8 mouse cellular contexts compared by ENCODE assay signal in the genomic region with DNA sequence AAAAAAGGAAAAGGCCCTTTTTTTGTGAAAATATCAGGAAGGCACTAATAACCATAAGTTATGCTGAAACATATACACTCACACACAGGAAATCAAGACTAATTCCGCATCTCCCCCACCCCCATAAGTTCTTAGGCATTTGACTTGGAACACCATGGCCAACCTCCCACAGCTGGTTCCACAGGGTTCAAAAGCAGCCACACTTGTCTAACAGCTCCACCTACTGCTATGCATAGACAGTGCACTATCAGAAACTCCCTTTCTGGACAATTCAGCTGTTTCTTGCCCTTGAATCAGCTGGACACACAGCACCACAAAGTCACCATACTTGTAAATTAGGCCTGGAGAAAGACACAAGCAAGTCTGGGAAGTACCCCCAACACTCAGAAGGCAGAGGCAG. TPM values are rescaled to one million over a fixed set of nuclear protein-coding genes. Genes with fewer than 3 reads are reported as not detected.
DNase-seq lines count a peak whose midpoint lies in the region; ATAC-seq and TF ChIP-seq lines count a peak whose summit lies in the region.

No protein-coding gene starts in this region.

- H3K36me3 ChIP-seq in embryonic facial prominence, embryonic 10.5 days (replicated peaks), result peaks cover 94% of the 10 kb centered on the region

- TF ChIP-seq CTCF in lung, adult 2 months (IDR thresholded peaks at IDR 0.05; ENCODE audit: insufficient read depth, low read length), result peak; percentile 30; the same call in 1 of the 2 replicates

- 81% methylated on average over 1 of the region's 1 CpGs for WGBS in lung, adult 2 months
- 73% methylated on average over 1 of the region's 1 CpGs for WGBS in embryonic facial prominence, embryonic 10.5 days

- H3K27me3 ChIP-seq in embryonic facial prominence, embryonic 10.5 days (replicated peaks; ENCODE audit: low read depth, poor library complexity, severe bottlenecking), result no peaks in the 10 kb centered on the region

- TF ChIP-seq POLR2A in lung, adult 2 months (IDR thresholded peaks at IDR 0.05; ENCODE audit: borderline replicate concordance, extremely low read depth, low read depth, low read length), result no peak

- peak; percentile 67 for ATAC-seq in megakaryocyte-erythroid progenitor cell, adult 5-6 weeks (replicated peaks; ENCODE audit: low FRiP score, low TSS enrichment, poor library complexity, severe bottlenecking)

- intact Hi-C loops in left cerebral cortex, postnatal 14 days (cut with DNase I), result no loop called here

- H3K4me3 ChIP-seq in lung, adult 2 months (replicated peaks; ENCODE audit: extremely low read depth, low read depth, low read length), result no peak overlapping the region
- no peak overlapping the region for H3K4me3 ChIP-seq in embryonic facial prominence, embryonic 10.5 days

- no peak overlapping the region for H3K27ac ChIP-seq in embryonic facial prominence, embryonic 10.5 days (replicated peaks)

- no peaks in the 10 kb centered on the region for H3K9me3 ChIP-seq in embryonic facial prominence, embryonic 10.5 days

- H3K4me1 ChIP-seq in lung, adult 2 months (ENCODE audit: control insufficient read depth, insufficient read depth, low read length), result no peaks in the 10 kb centered on the region
- H3K4me1 ChIP-seq in embryonic facial prominence, embryonic 10.5 days, result no peaks in the 10 kb centered on the region

- DNase-seq in lung, adult 2 months, result no peak
- DNase-seq in lung, postnatal 4 days, result no peak
- DNase-seq in MN1 (ENCODE audit: low spot score), result peak; percentile 9
- DNase-seq in embryonic facial prominence, embryonic 10.5 days (ENCODE audit: low spot score), result peak; percentile 27
- no peak for DNase-seq in right cerebral cortex, postnatal 25 days
- no peak for DNase-seq in left cerebral cortex, postnatal 14 days (ENCODE audit: low spot score in 2 of 2)
- DNase-seq in left cerebral cortex, adult 18-20 months (ENCODE audit: low spot score in 2 of 2), result no peak

RNA-seq across cellular contexts. Expression of a gene that starts 33.6 kb away (rescaled TPM):
- polyA plus RNA-seq in lung, adult 2 months (2012; rRNA removed), result 10.6 and 15.7 TPM in 2 replicates
- polyA plus RNA-seq in embryonic facial prominence, embryonic 10.5 days (2016; fragmentation: Nextera tagmentation; extraction: Ambion mirVana), result 4.5 and 5.2 TPM in 2 replicates
- 37.1 and 58.5 TPM in 2 replicates for total RNA-seq in megakaryocyte-erythroid progenitor cell, adult 5-6 weeks (2014; fragmentation: Nextera tagmentation)
- total RNA-seq in megakaryocyte-erythroid progenitor cell, adult 5-6 weeks (2017), result 35.8 and 59.8 TPM in 2 replicates
- 10 to 100 TPM; 55.5 to 56.5 TPM for total RNA-seq in left cerebral cortex, postnatal 14 days (2021)
- total RNA-seq in left cerebral cortex, adult 18-20 months (2021), result 10 to 100 TPM; 52.0 to 59.4 TPM

Comparison
In these comparisons a context has a peak if more than half of its experiments do, and no peak if none do; other contexts are left out.
1. DNase-seq: peak in MN1 (single experiment) and embryonic facial prominence, embryonic 10.5 days (single experiment); none in lung, adult 2 months (single experiment), lung, postnatal 4 days (0 of 2), right cerebral cortex, postnatal 25 days (single experiment), left cerebral cortex, postnatal 14 days (0 of 2) and left cerebral cortex, adult 18-20 months (0 of 2).